Mouse (Mus musculus): ENCODE measurements around the gene Emilin3. TPM values are rescaled to one million over a fixed set of nuclear protein-coding genes. Genes with fewer than 3 reads are reported as not detected.

Gene Emilin3
- polyA plus RNA-seq, 1 experiment from 2014 or later = 14.8 TPM

DNA sequence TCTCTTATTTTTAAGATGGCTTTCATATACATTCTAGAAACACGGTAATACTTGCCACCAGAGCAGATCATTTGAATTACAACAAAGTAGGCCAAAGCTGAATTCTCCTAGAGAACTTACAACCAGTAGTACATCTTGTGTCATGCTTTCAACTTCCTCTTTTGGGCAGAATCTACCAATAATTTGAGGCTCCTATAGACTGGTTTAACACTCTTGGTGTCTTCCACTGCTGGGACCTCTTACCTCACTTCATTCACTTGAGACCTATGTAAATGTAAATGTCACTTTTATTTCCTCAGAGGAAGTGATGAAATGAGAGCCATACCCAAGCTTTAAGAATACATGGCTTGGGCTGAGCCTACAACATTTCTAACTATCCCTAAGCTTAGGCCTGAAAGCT lies 48.0 kb downstream of the Emilin3 start:
- Histone ChIP-seq H3K27ac (no peak overlapping the region), H3K4me1 (0 out of 2 replicates have a peak, but pooled peaks cover 3% of the 10 kb centered on the region), H3K36me3 (no peaks in the 10 kb centered on the region), H3K9me3 (replicated peaks) (no peaks in the 10 kb centered on the region), H3K9ac (no peak overlapping the region), H3K4me2 (no peak overlapping the region), H3K4me3 (replicated peaks) (no peak overlapping the region), H3K27me3 (no peaks in the 10 kb centered on the region)
- ATAC-seq (replicated peaks; ENCODE audit: low FRiP score) = no peak
- 92% methylated on average over 1 of the region's 1 CpGs for WGBS

- Histone ChIP-seq H3K27me3 (no peaks in the 10 kb centered on the region), H3K4me3 (replicated peaks) (no peak overlapping the region), H3K36me3 (no peaks in the 10 kb centered on the region), H3K27ac (no peak overlapping the region), H3K4me2 (no peak overlapping the region), H3K9me3 (replicated peaks) (no peaks in the 10 kb centered on the region), H3K4me1 (no peaks in the 10 kb centered on the region), H3K9ac (no peak overlapping the region)
- WGBS = 70% methylated on average over 1 of the region's 1 CpGs
- ATAC-seq (replicated peaks; ENCODE audit: low FRiP score) = no peak
Measured at GRCm38 (mm10) chr2:160860363-160860762, 51.8 kb downstream of the Emilin3 start.

Other genes starting within 250 kb of the Emilin3 start
- gene Plcg1, start 181.0 kb downstream of the Emilin3 start, polyA plus RNA-seq (2015; fragmentation: Nextera tagmentation; extraction: Ambion mirVana) = 45.8 and 52.8 TPM in 2 replicates
- 13.9 and 14.5 TPM in 2 replicates for gene Zhx3, start 39.3 kb downstream of the Emilin3 start, polyA plus RNA-seq (2015; fragmentation: Nextera tagmentation; extraction: Ambion mirVana)
- 3.0 and 3.8 TPM in 2 replicates for gene Lpin3, start 31.7 kb downstream of the Emilin3 start, polyA plus RNA-seq (2015; fragmentation: Nextera tagmentation; extraction: Ambion mirVana)
- 31.2 and 32.9 TPM in 2 replicates for gene Chd6, start 196.7 kb upstream of the Emilin3 start, polyA plus RNA-seq (2015; fragmentation: Nextera tagmentation; extraction: Ambion mirVana)

Data from kidney, embryonic 15.5 days (tissue).